Mouse (Mus musculus): Measurements from ENCODE around the gene Klk1b5.

The Klk1b5 gene

GRCm38 (mm10) chr7:44253023-44253616, 37.4 kb downstream of the Klk1b5 start:
- DNase-seq (ENCODE audit: low read depth): no peak

GRCm38 (mm10) chr7:44254930-44255329, 39.2 kb downstream of the Klk1b5 start:
- DNase-seq (ENCODE audit: low read depth): no peak

GRCm38 (mm10) chr7:44257278-44257677, 41.5 kb downstream of the Klk1b5 start, which contains the start of gene Acp4:
TSS of gene Acp4 (minus strand) at chr7:44257378.
- DNase-seq (ENCODE audit: low read depth): no peak

- DNase-seq (ENCODE audit: low read depth): no peak
Observed at GRCm38 (mm10) chr7:44260410-44260809, 44.7 kb downstream of the Klk1b5 start.

GRCm38 (mm10) chr7:44261147-44261546, 45.4 kb downstream of the Klk1b5 start, which contains the start of gene Gm15517:
TSS of gene Gm15517 (plus strand) at chr7:44261447.
- DNase-seq (ENCODE audit: low read depth): no peak

GRCm38 (mm10) chr7:44262791-44263643, 47.3 kb downstream of the Klk1b5 start:
- DNase-seq (ENCODE audit: low read depth): peak; percentile 91

- no peak for DNase-seq (ENCODE audit: low read depth)
Observed at GRCm38 (mm10) chr7:44268117-44268516, 52.4 kb downstream of the Klk1b5 start.

GRCm38 (mm10) chr7:44269397-44269796, 53.7 kb downstream of the Klk1b5 start:
- peak; percentile 57 for DNase-seq (ENCODE audit: low read depth)
